1 mouse cellular context compared by ENCODE assay signal in genomic region chr11:45830112-45830511, GRCm38 (mm10).
TF ChIP-seq lines count a peak whose summit lies in the region.

No protein-coding gene starts in this region.

TF ChIP-seq in MEL, 35 proteins besides CTCF, POLR2A, EP300 and RAD21:
- no peak for TF ChIP-seq USF2 (IDR thresholded peaks at IDR 0.05; ENCODE audit: borderline replicate concordance in 1 of 2, insufficient read depth in 1 of 2, low read depth in 1 of 2, low read length in 2 of 2)
